Mouse (Mus musculus) cerebellum, adult 8-10 months (tissue): ENCODE measurements around the gene Tmem86a.
"Not testable (repeated sequence)": the region's sequence is repeated elsewhere in the genome, so short reads cannot be mapped to it uniquely, and the experiment has no call there.

Experiments
- DNase-seq: peaks from one replicate; pipeline ENCODE4 v3.0.0; 2022

Gene Tmem86a

GRCm38 (mm10) chr7:47050366-47050765 is at the start of gene Tmem86a:
TSS of gene Tmem86a (plus strand) at chr7:47050601.
- peak; percentile 92 for DNase-seq

- no peak for DNase-seq
These were observed 49.8 kb upstream of the Tmem86a start for GRCm38 (mm10) chr7:47000644-47000983.

- DNase-seq = no peak
These were observed 49.1 kb upstream of the Tmem86a start for GRCm38 (mm10) chr7:47001125-47001899.

- no peak for DNase-seq
These were observed 48.5 kb upstream of the Tmem86a start for GRCm38 (mm10) chr7:47001900-47002275.

GRCm38 (mm10) chr7:47003411-47004115 is 46.8 kb upstream of the Tmem86a start:
- DNase-seq = no peak

- no peak for DNase-seq
These were observed 43.2 kb upstream of the Tmem86a start for GRCm38 (mm10) chr7:47007109-47007780.

GRCm38 (mm10) chr7:47007818-47008167 is 42.6 kb upstream of the Tmem86a start:
- DNase-seq = no peak

GRCm38 (mm10) chr7:47008168-47008993 is 42.0 kb upstream of the Tmem86a start, which contains the start of gene Spty2d1:
TSS of gene Spty2d1 (minus strand) at chr7:47008411.
- DNase-seq = peak; percentile 100

- DNase-seq = no peak
These were observed 37.2 kb upstream of the Tmem86a start for GRCm38 (mm10) chr7:47013131-47013767.

GRCm38 (mm10) chr7:47014564-47015389 is 35.6 kb upstream of the Tmem86a start:
- no peak for DNase-seq

GRCm38 (mm10) chr7:47015390-47016065 is 34.9 kb upstream of the Tmem86a start:
- DNase-seq = peak; percentile 72

- DNase-seq = no peak
These were observed 33.8 kb upstream of the Tmem86a start for GRCm38 (mm10) chr7:47016602-47017001.

- DNase-seq = no peak
These were observed 33.3 kb upstream of the Tmem86a start for GRCm38 (mm10) chr7:47017146-47017545.

GRCm38 (mm10) chr7:47019641-47020040 is 30.8 kb upstream of the Tmem86a start:
- DNase-seq = no peak

- DNase-seq = no peak
These were observed 29.4 kb upstream of the Tmem86a start for GRCm38 (mm10) chr7:47020956-47021355.

GRCm38 (mm10) chr7:47022482-47022881 is 27.9 kb upstream of the Tmem86a start:
- no peak for DNase-seq

GRCm38 (mm10) chr7:47023530-47023929 is 26.9 kb upstream of the Tmem86a start:
- peak; percentile 79 for DNase-seq

GRCm38 (mm10) chr7:47024454-47024853 is 25.9 kb upstream of the Tmem86a start:
- DNase-seq = no peak

- no peak for DNase-seq
These were observed 25.0 kb upstream of the Tmem86a start for GRCm38 (mm10) chr7:47025429-47025828.

- DNase-seq = not testable (repeated sequence)
These were observed 23.5 kb upstream of the Tmem86a start for GRCm38 (mm10) chr7:47026899-47027298.

GRCm38 (mm10) chr7:47027520-47027919 is 22.9 kb upstream of the Tmem86a start:
- DNase-seq = no peak
